Mouse (Mus musculus) C2C12 (cell line): ENCODE measurements around the gene Gm38431.

Experiments used
- CEBPB ChIP-seq: IDR thresholded peaks from one replicate; pipeline ENCODE4 v1.6.1; 2011; ENCODE audit warnings: low read depth, mild to moderate bottlenecking, control low read depth, moderate library complexity
- CTCF ChIP-seq: IDR thresholded peaks from one replicate; pipeline ENCODE4 v1.5.1; 2011; ENCODE audit not compliant: control insufficient read depth, insufficient read depth, insufficient read length
- MYOD1 ChIP-seq: IDR thresholded peaks from one replicate; pipeline ENCODE4 v1.6.1; 2011; ENCODE audit warnings: low read depth; ENCODE audit not compliant: control insufficient read depth, insufficient read length
- MYOG ChIP-seq: IDR thresholded peaks from one replicate; pipeline ENCODE4 v1.6.1; 2011; ENCODE audit not compliant: control insufficient read depth, insufficient read length; ENCODE audit errors: extremely low read depth
- USF1 ChIP-seq: IDR thresholded peaks from one replicate; pipeline ENCODE4 v1.6.1; 2011; ENCODE audit warnings: low read depth, mild to moderate bottlenecking, control low read depth, moderate library complexity

- TF ChIP-seq CTCF (no peak), CEBPB (no peak), MYOG (no peak), USF1 (no peak), MYOD1 (no peak)
Observed at GRCm38 (mm10) chr9:21035586-21035985, 56.2 kb downstream of the Gm38431 start.
